Mouse (Mus musculus) embryonic facial prominence, embryonic 12.5 days (tissue): ENCODE measurements around the gene Itgb3. TPM values are rescaled to one million over a fixed set of nuclear protein-coding genes. Genes with fewer than 3 reads are reported as not detected.

ENCODE experiments used
- ATAC-seq: fragments of 200-750 bp; cut with Nextera tagmentation; 2 replicates; pipeline ENCODE4 v1.8.0; 2017; ENCODE audit not compliant: insufficient number of reproducible peaks, insufficient read depth, low FRiP score, low TSS enrichment
- H3K27ac ChIP-seq: fragments of 300-500 bp; sonication (generic); 2 replicates; pipeline ENCODE4 v1.5.1; 2016; ENCODE audit warnings: mild to moderate bottlenecking
- H3K27me3 ChIP-seq: fragments of 300-500 bp; sonication (generic); 2 replicates; pipeline ENCODE4 v1.6.1; 2016; ENCODE audit warnings: mild to moderate bottlenecking, moderate library complexity
- H3K36me3 ChIP-seq: fragments of 300-500 bp; sonication (generic); 2 replicates; pipeline ENCODE4 v1.6.1; 2016; ENCODE audit warnings: mild to moderate bottlenecking
- H3K4me1 ChIP-seq: fragments of 300-500 bp; sonication (generic); 2 replicates; pipeline ENCODE4 v1.6.1; 2016
- H3K4me2 ChIP-seq: fragments of 300-500 bp; sonication (generic); replicated peaks from 2 replicates; pipeline ENCODE4 v1.6.1; 2016; ENCODE audit warnings: mild to moderate bottlenecking, moderate library complexity
- H3K4me3 ChIP-seq: fragments of 300-500 bp; sonication (generic); 2 replicates; pipeline ENCODE4 v1.5.1; 2016; ENCODE audit warnings: mild to moderate bottlenecking
- H3K9ac ChIP-seq: fragments of 300-500 bp; sonication (generic); 2 replicates; pipeline ENCODE4 v1.6.1; 2016; ENCODE audit warnings: mild to moderate bottlenecking, moderate library complexity
- H3K9me3 ChIP-seq: fragments of 300-500 bp; sonication (generic); 2 replicates; pipeline ENCODE4 v1.6.1; 2016; ENCODE audit warnings: mild to moderate bottlenecking, moderate library complexity
- WGBS: fragments of 180-500 bp; shearing (Covaris S2); methylation state at CpG from one replicate; pipeline ENCODE4 v1.1.7; 2016; 5-methylcytosine and 5-hydroxymethylcytosine counted together
- polyA plus RNA-seq: library from polyadenylated mRNA; unstranded; fragments of >200 nt; fragmentation: Nextera tagmentation; extraction: Ambion mirVana; gene quantifications from 2 replicates; pipeline ENCODE4 v1.2.1, GENCODE M21; 2016

Itgb3 gene
- polyA plus RNA-seq, 1 experiment from 2014 or later, result 3.7 TPM

GRCm38 (mm10) chr11:104585495-104585894 is 22.3 kb upstream of the Itgb3 start:
- Histone ChIP-seq H3K4me1 (peaks cover 12% of the 10 kb centered on the region; the same call in 1 of the 2 replicates), H3K27me3 (peaks cover under 1% of the 10 kb centered on the region; the same call in 1 of the 2 replicates), H3K27ac (no peak overlapping the region), H3K4me3 (no peak overlapping the region), H3K36me3 (no peaks in the 10 kb centered on the region), H3K9ac (no peak overlapping the region), H3K4me2 (no peak overlapping the region), H3K9me3 (no peaks in the 10 kb centered on the region)
- WGBS, result 78% methylated on average over 5 of the region's 5 CpGs
- ATAC-seq, result no peak

DNA sequence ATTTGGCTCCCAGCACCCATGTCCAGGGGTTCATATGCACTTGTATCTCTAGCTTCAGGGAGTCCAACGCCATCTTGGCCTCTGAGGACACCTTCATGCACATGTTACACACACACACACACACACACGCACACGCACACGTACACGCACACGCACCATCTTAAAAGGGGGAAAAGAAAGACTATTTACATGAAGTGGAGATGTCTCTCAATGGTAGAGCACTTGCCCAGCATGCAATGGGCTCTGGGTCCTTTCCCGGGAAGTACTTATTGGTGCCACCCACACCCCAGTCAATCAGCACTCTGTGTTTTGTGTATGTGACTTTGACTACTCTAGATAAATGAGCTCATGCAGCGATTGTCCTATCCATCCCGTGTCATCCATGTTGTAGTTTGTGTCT is 19.9 kb upstream of the Itgb3 start:
- H3K9me3 ChIP-seq, result no peaks in the 10 kb centered on the region
- no peaks in the 10 kb centered on the region for H3K4me1 ChIP-seq

DNA sequence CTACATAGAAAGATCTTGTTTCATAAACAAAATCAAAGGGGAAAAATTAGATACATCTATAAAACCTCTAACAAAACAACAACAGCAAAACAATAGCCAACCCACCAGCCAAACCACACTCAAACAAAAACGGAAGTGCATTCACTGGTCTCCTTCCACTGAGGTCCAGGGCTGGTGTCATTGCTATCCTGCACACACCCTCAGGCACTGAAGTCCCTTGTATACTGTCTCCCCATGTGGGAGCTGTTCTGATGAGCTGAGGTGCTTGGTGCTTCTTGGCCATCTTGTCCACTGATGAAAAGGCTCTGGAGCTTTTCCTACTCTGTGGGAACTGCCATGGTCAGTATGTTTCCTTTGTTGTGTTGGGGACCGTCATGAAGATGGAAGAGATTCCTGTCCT is 19.3 kb upstream of the Itgb3 start:
- Histone ChIP-seq H3K36me3 (no peaks in the 10 kb centered on the region), H3K4me3 (no peak overlapping the region), H3K9me3 (no peaks in the 10 kb centered on the region), H3K4me2 (no peak overlapping the region), H3K4me1 (no peaks in the 10 kb centered on the region), H3K9ac (no peak overlapping the region), H3K27ac (no peak overlapping the region), H3K27me3 (no peaks in the 10 kb centered on the region)
- WGBS, result 88% methylated on average over 2 of the region's 2 CpGs
- ATAC-seq, result no peak

More for the DNA sequence above, 19.9 kb upstream of the Itgb3 start:
- no peak overlapping the region for H3K9ac ChIP-seq
- H3K4me2 ChIP-seq, result no peak overlapping the region
- no peaks in the 10 kb centered on the region for H3K36me3 ChIP-seq
- no peak overlapping the region for H3K4me3 ChIP-seq
- no peak overlapping the region for H3K27ac ChIP-seq
- 90% methylated on average over 9 of the region's 9 CpGs for WGBS
- no peaks in the 10 kb centered on the region for H3K27me3 ChIP-seq
- no peak for ATAC-seq

GRCm38 (mm10) chr11:104589570-104589969 is 18.2 kb upstream of the Itgb3 start:
- H3K27ac ChIP-seq, result no peak overlapping the region
- H3K4me3 ChIP-seq, result no peak overlapping the region
- H3K4me2 ChIP-seq, result no peak overlapping the region
- no peak overlapping the region for H3K9ac ChIP-seq
- H3K9me3 ChIP-seq, result no peaks in the 10 kb centered on the region
- H3K4me1 ChIP-seq, result no peaks in the 10 kb centered on the region
- ATAC-seq, result no peak
- H3K36me3 ChIP-seq, result no peaks in the 10 kb centered on the region
- 80% methylated on average over 1 of the region's 1 CpGs for WGBS
- no peaks in the 10 kb centered on the region for H3K27me3 ChIP-seq

- Histone ChIP-seq H3K4me3 (no peak overlapping the region), H3K9ac (no peak overlapping the region), H3K36me3 (no peaks in the 10 kb centered on the region), H3K9me3 (no peaks in the 10 kb centered on the region), H3K27me3 (no peaks in the 10 kb centered on the region), H3K27ac (no peak overlapping the region), H3K4me2 (no peak overlapping the region), H3K4me1 (no peaks in the 10 kb centered on the region)
- peak; percentile 56; the same call in 1 of the 2 replicates for ATAC-seq
- under 1% methylated on average over 8 of the region's 8 CpGs for WGBS
These were observed 17.7 kb upstream of the Itgb3 start for GRCm38 (mm10) chr11:104590148-104590547.

DNA sequence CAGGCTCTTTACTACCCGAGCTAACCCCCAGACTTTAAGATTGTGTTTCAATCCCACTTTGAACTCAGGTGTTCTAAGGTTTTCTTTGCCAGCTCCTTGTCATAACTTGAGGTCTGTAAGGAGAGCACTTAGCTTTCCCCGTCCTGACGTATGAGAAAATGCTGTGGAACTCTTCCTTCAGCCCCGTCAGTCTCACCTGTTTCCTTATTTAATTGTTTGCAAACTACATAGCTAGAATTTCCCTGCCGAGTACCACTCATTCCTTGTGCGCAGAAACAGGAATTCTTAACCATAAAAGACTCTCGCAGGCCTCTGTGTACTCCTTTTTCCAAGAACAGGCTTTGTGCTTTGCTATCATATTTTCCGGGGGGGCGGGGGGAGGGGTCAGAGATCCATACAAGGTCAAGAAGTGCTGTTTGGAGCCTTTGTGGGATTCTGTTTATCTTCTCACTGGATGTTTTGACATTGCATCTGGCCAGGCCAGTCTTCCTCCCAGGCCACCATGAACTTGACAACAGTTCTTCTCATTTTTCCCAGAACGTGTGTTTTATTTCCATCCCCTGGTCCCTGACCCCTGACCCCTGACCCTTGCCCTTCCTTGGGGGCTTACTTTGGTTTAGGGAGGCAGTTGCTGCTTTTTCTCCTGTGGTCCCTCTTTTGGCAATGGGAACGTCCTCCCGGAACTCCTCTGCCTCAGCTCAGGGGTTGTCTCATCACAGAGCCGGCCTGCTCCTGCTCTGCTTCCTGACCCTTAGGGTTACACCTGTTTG is 15.5 kb upstream of the Itgb3 start:
- H3K36me3 ChIP-seq, result no peaks in the 10 kb centered on the region
- 44% methylated on average over 13 of the region's 13 CpGs for WGBS

GRCm38 (mm10) chr11:104596365-104596764 is 11.4 kb upstream of the Itgb3 start:
- no peak for ATAC-seq
- no peaks in the 10 kb centered on the region for H3K27me3 ChIP-seq
- H3K4me1 ChIP-seq, result no peaks in the 10 kb centered on the region
- no peaks in the 10 kb centered on the region for H3K36me3 ChIP-seq
- no peaks in the 10 kb centered on the region for H3K9me3 ChIP-seq
- 66% methylated on average over 10 of the region's 10 CpGs for WGBS
- H3K27ac ChIP-seq, result no peak overlapping the region
- no peak overlapping the region for H3K4me3 ChIP-seq
- H3K9ac ChIP-seq, result no peak overlapping the region
- no peak overlapping the region for H3K4me2 ChIP-seq

More for the DNA sequence above, 15.5 kb upstream of the Itgb3 start:
- H3K4me2 ChIP-seq, result no peak overlapping the region
- no peaks in the 10 kb centered on the region for H3K9me3 ChIP-seq
- no peak overlapping the region for H3K9ac ChIP-seq
- no peak overlapping the region for H3K4me3 ChIP-seq
- ATAC-seq, result no peak
- H3K27me3 ChIP-seq, result no peaks in the 10 kb centered on the region
- no peak overlapping the region for H3K27ac ChIP-seq
- no peaks in the 10 kb centered on the region for H3K4me1 ChIP-seq

- Histone ChIP-seq H3K4me2 (no peak overlapping the region), H3K27me3 (no peaks in the 10 kb centered on the region), H3K27ac (no peak overlapping the region), H3K4me3 (no peak overlapping the region), H3K9ac (no peak overlapping the region), H3K36me3 (no peaks in the 10 kb centered on the region), H3K9me3 (no peaks in the 10 kb centered on the region), H3K4me1 (no peaks in the 10 kb centered on the region)
- no peak for ATAC-seq
- WGBS, result 84% methylated on average over 13 of the region's 13 CpGs
These were observed 8.4 kb upstream of the Itgb3 start for GRCm38 (mm10) chr11:104599265-104599945.

GRCm38 (mm10) chr11:104600675-104601074 is 7.1 kb upstream of the Itgb3 start:
- WGBS, result 38% methylated on average over 4 of the region's 4 CpGs

GRCm38 (mm10) chr11:104604192-104604591 is 3.6 kb upstream of the Itgb3 start:
- Histone ChIP-seq H3K9ac (no peak overlapping the region), H3K27ac (no peak overlapping the region), H3K9me3 (no peaks in the 10 kb centered on the region), H3K36me3 (no peaks in the 10 kb centered on the region), H3K4me3 (no peak overlapping the region), H3K4me1 (peaks cover 6% of the 10 kb centered on the region; the same call in 1 of the 2 replicates), H3K27me3 (peaks cover 13% of the 10 kb centered on the region), H3K4me2 (no peak overlapping the region)
- no peak for ATAC-seq
- WGBS, result 45% methylated on average over 6 of the region's 6 CpGs

More at GRCm38 (mm10) chr11:104600675-104601074, 7.1 kb upstream of the Itgb3 start:
- Histone ChIP-seq H3K4me1 (no peaks in the 10 kb centered on the region), H3K4me3 (no peak overlapping the region), H3K27ac (no peak overlapping the region), H3K27me3 (no peaks in the 10 kb centered on the region), H3K4me2 (no peak overlapping the region), H3K36me3 (no peaks in the 10 kb centered on the region), H3K9ac (no peak overlapping the region), H3K9me3 (no peaks in the 10 kb centered on the region)
- no peak for ATAC-seq

GRCm38 (mm10) chr11:104608249-104608920 is 585 bp downstream of the Itgb3 start:
- H3K9ac ChIP-seq, result peak overlapping the region; percentile 56
- no peaks in the 10 kb centered on the region for H3K36me3 ChIP-seq
- peak; percentile 50; the same call in 1 of the 2 replicates for ATAC-seq
- no peak overlapping the region for H3K27ac ChIP-seq
- H3K4me1 ChIP-seq, result peaks cover 6% of the 10 kb centered on the region; the same call in 1 of the 2 replicates
- peaks cover 22% of the 10 kb centered on the region for H3K27me3 ChIP-seq
- H3K9me3 ChIP-seq, result no peaks in the 10 kb centered on the region
- peak overlapping the region; percentile 82 for H3K4me2 ChIP-seq
- peak overlapping the region; percentile 45 for H3K4me3 ChIP-seq
- WGBS, result under 1% methylated on average over 23 of the region's 23 CpGs
